Mouse (Mus musculus) yolk sac, embryonic 10.5 days (tissue): ENCODE results near the gene Ckap5.
A peak's percentile ranks its signal among the peaks of the same experiment; 100 is the strongest.

Experiments used
- DNase-seq: peaks from one replicate; pipeline ENCODE4 v3.0.0-alpha.2; 2017; ENCODE audit warnings: low spot score

The Ckap5 gene

GRCm38 (mm10) chr2:91627486-91627885 is 100.9 kb downstream of the Ckap5 start:
- DNase-seq, result no peak

GRCm38 (mm10) chr2:91628171-91628570 is 101.6 kb downstream of the Ckap5 start:
- no peak for DNase-seq

- no peak for DNase-seq
These were observed 103.1 kb downstream of the Ckap5 start for GRCm38 (mm10) chr2:91629682-91630081.

- DNase-seq, result no peak
These were observed 103.8 kb downstream of the Ckap5 start for GRCm38 (mm10) chr2:91630384-91630783.

- no peak for DNase-seq
These were observed 105.3 kb downstream of the Ckap5 start for GRCm38 (mm10) chr2:91631826-91632225.

- no peak for DNase-seq
These were observed 105.8 kb downstream of the Ckap5 start for GRCm38 (mm10) chr2:91632316-91632715.

- no peak for DNase-seq
These were observed 106.9 kb downstream of the Ckap5 start for GRCm38 (mm10) chr2:91633334-91633977.

- DNase-seq, result no peak
These were observed 108.3 kb downstream of the Ckap5 start for GRCm38 (mm10) chr2:91634841-91635240.

GRCm38 (mm10) chr2:91635486-91635885 is 108.9 kb downstream of the Ckap5 start:
- no peak for DNase-seq

GRCm38 (mm10) chr2:91636229-91636628 is 109.7 kb downstream of the Ckap5 start, which contains the start of gene F2:
F2 (minus strand) TSS chr2:91636414.
- DNase-seq, result peak; percentile 80

- peak; percentile 73 for DNase-seq
These were observed 110.3 kb downstream of the Ckap5 start for GRCm38 (mm10) chr2:91636727-91637338.

GRCm38 (mm10) chr2:91638931-91639330 is 112.4 kb downstream of the Ckap5 start:
- no peak for DNase-seq

- DNase-seq, result no peak
These were observed 116.4 kb downstream of the Ckap5 start for GRCm38 (mm10) chr2:91642825-91643415.

GRCm38 (mm10) chr2:91644021-91644420 is 117.5 kb downstream of the Ckap5 start:
- no peak for DNase-seq

GRCm38 (mm10) chr2:91645354-91645753 is 118.8 kb downstream of the Ckap5 start:
- no peak for DNase-seq

GRCm38 (mm10) chr2:91645811-91646210 is 119.2 kb downstream of the Ckap5 start:
- DNase-seq, result no peak

- DNase-seq, result no peak
These were observed 120.2 kb downstream of the Ckap5 start for GRCm38 (mm10) chr2:91646733-91647132.

- no peak for DNase-seq
These were observed 122.6 kb downstream of the Ckap5 start for GRCm38 (mm10) chr2:91649152-91649551.

- DNase-seq, result peak; percentile 98
These were observed 123.2 kb downstream of the Ckap5 start, which contains the start of the genes Zfp408 and Arhgap1 for GRCm38 (mm10) chr2:91649553-91650359. Zfp408 (minus strand) TSS chr2:91649791. Arhgap1 (plus strand) TSS chr2:91649860.

GRCm38 (mm10) chr2:91650360-91650995 is 123.9 kb downstream of the Ckap5 start:
- no peak for DNase-seq

GRCm38 (mm10) chr2:91651458-91652258 is 125.1 kb downstream of the Ckap5 start:
- peak; percentile 52 for DNase-seq
